Mouse (Mus musculus) lung, postnatal 0 days (tissue): ENCODE measurements at regions not wholly inside any gene's neighbourhood (a gene's known extent, or its start where the extent isn't known, plus 50 kb on each side); places are given as distances from the start of the nearest gene placed in this dataset.
A peak's percentile ranks its signal among the peaks of the same experiment; 100 is the strongest.

Source experiments
- CTCF ChIP-seq: IDR thresholded peaks from 2 replicates; pipeline ENCODE4 v1.5.1; 2016; ENCODE audit warnings: antibody characterized with exemption, mild to moderate bottlenecking
- EP300 ChIP-seq: IDR thresholded peaks from 2 replicates; pipeline ENCODE4 v1.6.1; 2016; ENCODE audit warnings: antibody characterized with exemption, mild to moderate bottlenecking, control low read depth

- TF ChIP-seq CTCF (peak; percentile 25; the same call in 1 of the 2 replicates), EP300 (no peak)
These were observed 98.7 kb upstream of the Zic3 start for GRCm38 (mm10) chrX:57923836-57924235.
